Mouse (Mus musculus) olfactory bulb, adult 2 months (tissue): ENCODE results near the gene Lhfp. TPM values are rescaled to one million over a fixed set of nuclear protein-coding genes. Genes with fewer than 3 reads are reported as not detected.
A peak's percentile ranks its signal among the peaks of the same experiment; 100 is the strongest.

Experiments used
- H3K27ac ChIP-seq: fragments of 200-500 bp; 2 replicates; pipeline ENCODE4 v1.5.1; 2012; ENCODE audit warnings: low read depth, low read length; ENCODE audit not compliant: insufficient read depth
- H3K4me1 ChIP-seq: fragments of 200-500 bp; 2 replicates; pipeline ENCODE4 v1.6.1; 2012; ENCODE audit warnings: low read length; ENCODE audit not compliant: control insufficient read depth, insufficient read depth
- H3K4me3 ChIP-seq: fragments of 200-500 bp; 2 replicates; pipeline ENCODE4 v1.5.1; 2012; ENCODE audit warnings: mild to moderate bottlenecking, low read depth, low read length, moderate library complexity; ENCODE audit not compliant: insufficient read depth
- CTCF ChIP-seq: fragments of 200-500 bp; IDR thresholded peaks from 2 replicates; pipeline ENCODE4 v1.5.1; 2012; ENCODE audit warnings: low read depth, mild to moderate bottlenecking, low read length, moderate library complexity; ENCODE audit not compliant: insufficient read depth
- POLR2A ChIP-seq: fragments of 200-500 bp; IDR thresholded peaks from 2 replicates; pipeline ENCODE4 v1.6.1; 2012; ENCODE audit warnings: mild to moderate bottlenecking, low read depth, low read length, moderate library complexity; ENCODE audit not compliant: insufficient read depth
- WGBS: fragments of 180-500 bp; shearing (Covaris S2); methylation state at CpG from one replicate; pipeline ENCODE4 v1.1.7; 2018; 5-methylcytosine and 5-hydroxymethylcytosine counted together
- polyA plus RNA-seq: library from polyadenylated mRNA; stranded (reverse); fragments of >200 nt; gene quantifications from 2 replicates; pipeline ENCODE4 v1.2.4, GENCODE M21; 2012; ENCODE audit warnings: low replicate concordance; ENCODE audit not compliant: missing spikeins, insufficient read depth, insufficient read length

Lhfp gene
- polyA plus RNA-seq, 1 experiment: not detected

DNA sequence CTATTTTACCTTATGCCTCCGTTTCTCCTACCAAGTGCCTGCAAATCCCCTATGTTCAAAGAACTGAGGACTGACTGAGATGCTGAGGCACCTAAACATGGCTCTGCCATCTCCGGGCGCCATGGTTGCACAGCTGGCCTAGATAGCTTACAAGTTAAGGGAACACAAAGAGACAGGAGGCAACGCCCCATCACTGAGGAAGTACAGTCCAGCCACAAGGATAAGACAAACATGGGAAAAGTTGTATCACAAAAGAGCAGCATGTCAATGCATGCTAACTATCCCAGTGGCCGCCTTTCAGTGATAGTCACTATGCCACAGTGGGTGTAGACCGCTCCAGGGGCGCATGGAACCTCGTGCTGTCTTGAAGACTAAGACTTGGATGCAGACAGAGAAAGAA, 33.9 kb upstream of the Lhfp start:
- TF ChIP-seq CTCF: no peak
- TF ChIP-seq POLR2A: 0 out of 2 replicates have a peak, but pooled peaks have one; percentile 19
- Histone ChIP-seq H3K4me3 (no peak overlapping the region), H3K4me1 (no peaks in the 10 kb centered on the region), H3K27ac (no peak overlapping the region)
- WGBS: 90% methylated on average over 8 of the region's 8 CpGs

- peak within 1 kb of the TSS; percentile 70 for H3K4me3 ChIP-seq
- TF ChIP-seq CTCF: no peak
- TF ChIP-seq POLR2A: peak; percentile 88
- 2% methylated on average over 53 of the region's 53 CpGs for WGBS
- H3K4me1 ChIP-seq: no peaks in the 10 kb centered on the region
- peak within 1 kb of the TSS; percentile 6; the same call in 1 of the 2 replicates for H3K27ac ChIP-seq
Observed at GRCm38 (mm10) chr3:53016436-53017340, 24.6 kb upstream of the Lhfp start, which contains the start of gene Cog6. Gene Cog6, minus strand, starts transcription at chr3:53017237.

DNA sequence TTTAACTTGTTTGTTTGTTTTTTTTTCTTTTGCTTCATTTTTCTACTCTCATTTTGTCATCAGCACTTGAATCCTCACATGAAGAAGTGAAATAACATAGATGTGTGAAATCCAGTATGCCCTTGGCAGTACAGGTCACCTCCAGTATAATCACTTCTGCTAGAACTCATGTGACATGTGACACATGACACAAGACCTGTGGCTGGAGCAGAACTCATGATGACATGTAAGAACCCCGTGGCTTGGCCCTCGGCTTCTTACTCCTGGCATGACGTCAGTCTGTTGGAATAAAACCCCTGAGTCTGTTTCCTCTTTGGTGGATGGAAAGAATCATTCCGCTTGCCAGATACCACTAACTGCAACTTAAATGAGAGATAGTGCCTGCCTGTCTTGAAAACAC, 14.0 kb upstream of the Lhfp start:
- no peak overlapping the region for H3K4me3 ChIP-seq
- no peak overlapping the region for H3K27ac ChIP-seq
- H3K4me1 ChIP-seq: no peaks in the 10 kb centered on the region
- no peak for TF ChIP-seq CTCF
- TF ChIP-seq POLR2A: no peak
- 84% methylated on average over 4 of the region's 4 CpGs for WGBS

- Histone ChIP-seq H3K4me1 (no peaks in the 10 kb centered on the region), H3K4me3 (no peak overlapping the region), H3K27ac (no peak overlapping the region)
- 18% methylated on average over 7 of the region's 7 CpGs for WGBS
- TF ChIP-seq CTCF (no peak), POLR2A (no peak)
Observed at GRCm38 (mm10) chr3:53029046-53029445, 12.3 kb upstream of the Lhfp start.

DNA sequence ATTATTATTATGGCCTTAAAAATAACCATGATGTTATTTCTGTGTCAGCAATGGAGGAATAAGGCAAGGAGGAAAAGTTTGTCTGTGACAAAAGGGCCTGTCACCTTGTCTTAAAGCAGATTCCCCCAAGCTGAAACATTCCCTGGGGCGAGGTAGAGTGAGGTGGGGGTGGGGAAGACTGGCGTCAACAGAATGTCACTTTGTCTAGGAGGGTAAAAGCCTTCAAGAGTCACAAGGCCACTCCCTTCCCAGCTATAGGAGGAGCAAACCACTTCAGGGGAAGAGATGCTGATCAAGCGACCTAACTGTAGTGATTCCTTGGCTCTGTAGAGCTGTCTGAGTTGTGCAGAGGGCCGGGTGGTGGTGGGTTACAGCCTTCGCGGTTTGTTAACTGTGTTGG, 9.7 kb upstream of the Lhfp start:
- TF ChIP-seq CTCF: no peak
- no peak for TF ChIP-seq POLR2A
- Histone ChIP-seq H3K4me1 (no peaks in the 10 kb centered on the region), H3K4me3 (no peak overlapping the region), H3K27ac (no peak overlapping the region)
- 66% methylated on average over 6 of the region's 6 CpGs for WGBS

- TF ChIP-seq CTCF: no peak
- no peak for TF ChIP-seq POLR2A
- no peaks in the 10 kb centered on the region for H3K4me1 ChIP-seq
- H3K4me3 ChIP-seq: no peak overlapping the region
- H3K27ac ChIP-seq: no peak overlapping the region
- 77% methylated on average over 5 of the region's 5 CpGs for WGBS
Observed at GRCm38 (mm10) chr3:53032432-53032831, 8.9 kb upstream of the Lhfp start.

GRCm38 (mm10) chr3:53033448-53033847, 7.9 kb upstream of the Lhfp start:
- Histone ChIP-seq H3K27ac (no peak overlapping the region), H3K4me1 (no peaks in the 10 kb centered on the region), H3K4me3 (no peak overlapping the region)
- WGBS: 26% methylated on average over 3 of the region's 3 CpGs
- TF ChIP-seq CTCF (no peak), POLR2A (no peak)

DNA sequence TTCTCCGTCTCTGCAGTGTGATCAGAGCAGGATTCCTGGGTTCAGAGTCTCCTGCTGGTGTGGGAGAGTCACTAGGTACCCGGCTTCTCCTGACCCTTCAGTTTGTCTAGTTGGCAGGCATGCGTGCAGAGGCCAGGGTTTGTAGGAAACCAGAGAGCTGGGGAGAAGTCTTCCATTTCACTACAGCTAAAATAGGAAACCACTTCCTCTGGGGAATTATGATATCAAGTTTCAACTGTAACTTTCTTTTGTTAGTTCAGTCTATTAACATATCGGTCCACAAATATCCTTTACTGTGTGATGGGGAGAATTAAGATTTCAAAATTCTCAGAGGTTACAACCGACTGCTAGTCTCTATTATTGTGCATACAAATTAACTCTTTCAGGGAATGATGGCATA, 5.3 kb upstream of the Lhfp start:
- no peak overlapping the region for H3K27ac ChIP-seq
- no peak overlapping the region for H3K4me3 ChIP-seq
- no peak for TF ChIP-seq CTCF
- no peak for TF ChIP-seq POLR2A
- 0 out of 2 replicates have a peak, but pooled peaks cover 4% of the 10 kb centered on the region for H3K4me1 ChIP-seq
- WGBS: 81% methylated on average over 5 of the region's 5 CpGs

DNA sequence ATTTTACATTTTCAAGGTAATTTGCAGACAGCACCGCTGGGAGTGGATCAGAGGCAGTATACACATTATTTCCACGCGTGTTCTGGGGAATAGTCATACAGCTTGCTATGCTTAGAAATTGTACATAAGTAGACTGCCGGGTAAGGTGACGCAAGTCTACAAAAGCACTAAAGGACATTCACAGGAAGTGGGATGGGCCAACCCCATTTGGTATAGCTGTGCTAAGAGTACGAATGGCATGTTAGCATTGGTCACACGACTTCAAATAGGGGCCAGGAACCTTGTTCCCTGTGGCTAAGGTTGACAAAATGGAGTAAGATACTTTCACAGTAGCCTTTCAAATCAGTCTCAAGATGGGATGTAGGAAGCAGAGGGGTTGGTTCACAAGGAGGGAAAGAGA, 4.4 kb upstream of the Lhfp start:
- WGBS: 92% methylated on average over 7 of the region's 7 CpGs
- TF ChIP-seq POLR2A: no peak
- no peak for TF ChIP-seq CTCF
- H3K27ac ChIP-seq: no peak overlapping the region
- H3K4me3 ChIP-seq: no peak overlapping the region
- H3K4me1 ChIP-seq: peaks cover 8% of the 10 kb centered on the region; the same call in 1 of the 2 replicates

- H3K4me3 ChIP-seq: no peak overlapping the region
- TF ChIP-seq CTCF (no peak), POLR2A (no peak)
- 78% methylated on average over 5 of the region's 5 CpGs for WGBS
- no peak overlapping the region for H3K27ac ChIP-seq
- peaks cover 11% of the 10 kb centered on the region for H3K4me1 ChIP-seq
Observed at GRCm38 (mm10) chr3:53038913-53039312, 2.4 kb upstream of the Lhfp start.
